Mouse (Mus musculus) adipose tissue, adult 10 weeks (tissue): ENCODE measurements around the gene Gm21836. TPM values are rescaled to one million over a fixed set of nuclear protein-coding genes. Genes with fewer than 3 reads are reported as not detected.

Source experiments
- polyA plus RNA-seq: library from polyadenylated mRNA; stranded (reverse); fragments of 350-450 nt; fragmentation: Illumina TruSeq; extraction: RNeasy Lipid Tissue Mini Kit (QIAGEN cat#74804); gene quantifications from one replicate; pipeline ENCODE4 v1.2.3, GENCODE M21; 2014; ENCODE audit warnings: low read depth, low replicate concordance

Gm21836 gene
- not detected for polyA plus RNA-seq

DNA sequence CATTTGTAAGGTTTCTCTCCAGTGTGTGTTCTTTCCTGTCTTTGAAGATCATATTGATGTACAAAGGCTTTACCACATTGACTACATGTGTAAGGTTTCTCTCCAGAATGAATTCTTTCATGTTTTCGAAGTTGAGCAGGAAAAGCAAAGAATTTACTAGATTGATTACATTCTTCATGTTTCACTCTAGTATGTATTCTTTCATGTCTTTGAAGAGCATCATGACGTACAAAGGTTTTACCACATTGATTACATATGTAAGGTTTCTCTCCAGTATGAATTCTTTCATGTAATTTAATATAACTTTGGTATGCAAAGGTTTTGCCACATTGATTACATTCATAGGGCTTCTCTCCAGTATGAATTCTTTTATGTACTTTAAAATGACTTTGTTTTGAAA is at the start of gene Gm21836:
TSS of gene Gm21836 (minus strand) at position 101 of the 400 bp plus-strand sequence.

DNA sequence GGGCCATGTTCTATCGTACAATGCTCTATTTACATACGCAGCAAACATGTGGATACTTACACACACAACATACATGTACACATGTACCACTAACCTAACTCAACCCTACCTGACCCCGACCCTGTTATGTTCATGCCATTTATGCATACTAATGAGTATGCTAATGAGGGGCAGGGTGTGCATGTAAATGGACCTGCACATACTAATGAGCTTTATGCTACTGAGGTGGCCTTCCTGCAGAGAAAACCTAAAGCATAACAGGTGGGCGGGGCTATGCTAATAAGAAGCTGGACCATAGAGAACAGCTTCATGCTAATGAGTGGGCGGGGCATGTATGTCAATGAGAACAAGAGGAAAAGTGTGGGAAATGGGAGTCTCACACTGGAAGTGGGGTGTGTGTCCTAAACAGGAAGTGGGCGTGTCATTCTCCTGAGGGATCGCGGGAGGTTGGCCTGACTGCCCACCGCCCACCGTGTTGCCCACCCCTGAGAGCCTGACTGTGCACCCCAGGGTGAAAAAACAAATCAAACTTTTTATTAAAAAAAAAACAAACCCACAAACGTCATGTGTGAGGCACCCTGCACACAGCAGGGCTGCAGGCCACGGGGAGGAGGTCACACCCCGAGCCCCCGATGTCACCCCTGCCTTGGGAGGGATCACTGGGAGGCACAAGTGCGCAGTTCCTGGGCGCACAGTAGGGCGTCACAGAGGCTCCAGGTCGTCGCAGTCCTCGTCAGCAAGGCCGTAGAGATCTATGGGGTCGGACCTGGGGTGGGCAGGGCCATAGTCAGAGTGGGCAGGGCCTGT is 17.3 kb downstream of the Gm21836 start, which contains the start of gene Ppp2r3d:
TSS of gene Ppp2r3d (minus strand) at position 803 of the 807 bp plus-strand sequence.

Other genes starting within 250 kb of the Gm21836 start
- 22.6 TPM for gene 2010315B03Rik, start 181.1 kb downstream of the Gm21836 start, polyA plus RNA-seq
- 74.8 TPM for gene Ppp2r3d, start 16.9 kb downstream of the Gm21836 start, polyA plus RNA-seq